Mouse (Mus musculus): ENCODE measurements at regions not wholly inside any gene's neighbourhood (a gene's known extent, or its start where the extent isn't known, plus 50 kb on each side); places are given as distances from the start of the nearest gene placed in this dataset.

- no peaks in the 10 kb centered on the region for H3K36me3 ChIP-seq (ENCODE audit: control insufficient read depth in 1 of 2, insufficient read depth in 2 of 2, low read length in 2 of 2)
- H3K9ac ChIP-seq (ENCODE audit: control insufficient read depth, low read depth, low read length, poor library complexity, severe bottlenecking): no peak overlapping the region
- H3K27me3 ChIP-seq (ENCODE audit: control insufficient read depth in 1 of 2, insufficient read depth in 2 of 2, low read length in 2 of 2): no peaks in the 10 kb centered on the region
- no peaks in the 10 kb centered on the region for H3K9me3 ChIP-seq (replicated peaks; ENCODE audit: insufficient read depth, low read length)
- H3K79me2 ChIP-seq (ENCODE audit: control insufficient read depth, insufficient read depth, low read length, poor library complexity): no peaks in the 10 kb centered on the region
- H3K4me1 ChIP-seq (ENCODE audit: control insufficient read depth in 1 of 2, insufficient read depth in 2 of 2, low read length in 2 of 2): no peaks in the 10 kb centered on the region
- no peak overlapping the region for H3K27ac ChIP-seq (ENCODE audit: control insufficient read depth, low read depth, low read length)
- TF ChIP-seq ZMIZ1 (IDR thresholded peaks at IDR 0.05; ENCODE audit: low read depth, low read length) (no peak), SMC3 (IDR thresholded peaks at IDR 0.05; ENCODE audit: low read depth, low read length) (no peak), JUND (IDR thresholded peaks at IDR 0.05; ENCODE audit: low read depth, low read length) (no peak), NRF1 (IDR thresholded peaks at IDR 0.05; ENCODE audit: insufficient read depth, low read depth, low read length, poor library complexity, severe bottlenecking) (no peak), MAX (IDR thresholded peaks at IDR 0.05; ENCODE audit: low read length) (no peak), POLR2AphosphoS5 (IDR thresholded peaks at IDR 0.05; ENCODE audit: borderline replicate concordance, low read depth, low read length) (no peak), TBP (IDR thresholded peaks at IDR 0.05; ENCODE audit: low read depth, low read length) (no peak), SIN3A (IDR thresholded peaks at IDR 0.05; ENCODE audit: low read length) (no peak), CTCF (IDR thresholded peaks at IDR 0.05 in 2 of 3, conservative IDR thresholded peaks at IDR 0.05 in 1 of 3; ENCODE audit: control insufficient read depth in 1 of 3, insufficient read depth in 1 of 3, low read depth in 2 of 3, low read length in 3 of 3, poor library complexity in 1 of 3, severe bottlenecking in 1 of 3) (no peak), GATA1 (IDR thresholded peaks at IDR 0.05; ENCODE audit: low read depth, low read length) (no peak), ETS1 (IDR thresholded peaks at IDR 0.05; ENCODE audit: low read depth, low read length) (no peak), CHD2 (IDR thresholded peaks at IDR 0.05; ENCODE audit: low read length) (no peak), ELF1 (IDR thresholded peaks at IDR 0.05; ENCODE audit: low read depth, low read length) (no peak), RCOR1 (IDR thresholded peaks at IDR 0.05; ENCODE audit: low read depth, low read length) (no peak), RAD21 (IDR thresholded peaks at IDR 0.05; ENCODE audit: low read depth, low read length) (no peak)
- no peak for DNase-seq (ENCODE audit: low read depth, low spot score)
- no peak overlapping the region for H3K4me3 ChIP-seq (ENCODE audit: control insufficient read depth in 1 of 2, insufficient read depth in 1 of 2, low read depth in 2 of 2, low read length in 2 of 2)
Observed at GRCm38 (mm10) chr1:43337168-43337784, 107.1 kb upstream of the Nck2 start.

- H3K4me3 ChIP-seq (ENCODE audit: control insufficient read depth in 1 of 2, insufficient read depth in 1 of 2, low read depth in 2 of 2, low read length in 2 of 2): no peak overlapping the region
- no peaks in the 10 kb centered on the region for H3K27me3 ChIP-seq (ENCODE audit: control insufficient read depth in 1 of 2, insufficient read depth in 2 of 2, low read length in 2 of 2)
- H3K9ac ChIP-seq (ENCODE audit: control insufficient read depth, low read depth, low read length, poor library complexity, severe bottlenecking): no peak overlapping the region
- no peaks in the 10 kb centered on the region for H3K9me3 ChIP-seq (replicated peaks; ENCODE audit: insufficient read depth, low read length)
- H3K27ac ChIP-seq (ENCODE audit: control insufficient read depth, low read depth, low read length): no peak overlapping the region
- H3K36me3 ChIP-seq (ENCODE audit: control insufficient read depth in 1 of 2, insufficient read depth in 2 of 2, low read length in 2 of 2): no peaks in the 10 kb centered on the region
- no peak for TF ChIP-seq USF2 (IDR thresholded peaks at IDR 0.05; ENCODE audit: borderline replicate concordance in 1 of 2, insufficient read depth in 1 of 2, low read depth in 1 of 2, low read length in 2 of 2)
- no peak for TF ChIP-seq CHD1 (IDR thresholded peaks at IDR 0.05; ENCODE audit: low read depth, low read length)
- TF ChIP-seq TAL1 (IDR thresholded peaks at IDR 0.05; ENCODE audit: low read length): no peak
- TF ChIP-seq UBTF (IDR thresholded peaks at IDR 0.05; ENCODE audit: borderline replicate concordance, insufficient read depth, low read depth, low read length): no peak
- no peak for TF ChIP-seq SIN3A (IDR thresholded peaks at IDR 0.05; ENCODE audit: low read length)
- TF ChIP-seq POLR2A (IDR thresholded peaks at IDR 0.05; ENCODE audit: control insufficient read depth in 1 of 2, insufficient read depth in 1 of 2, low read depth in 1 of 2, low read length in 2 of 2, poor library complexity in 1 of 2): no peak
- TF ChIP-seq TCF12 (IDR thresholded peaks at IDR 0.05; ENCODE audit: low read depth, low read length): no peak
- TF ChIP-seq RCOR1 (IDR thresholded peaks at IDR 0.05; ENCODE audit: low read depth, low read length): no peak
- H3K4me1 ChIP-seq (ENCODE audit: control insufficient read depth in 1 of 2, insufficient read depth in 2 of 2, low read length in 2 of 2): no peaks in the 10 kb centered on the region
- no peaks in the 10 kb centered on the region for H3K79me2 ChIP-seq (ENCODE audit: control insufficient read depth, insufficient read depth, low read length, poor library complexity)
- DNase-seq (ENCODE audit: low read depth, low spot score): no peak
Observed at GRCm38 (mm10) chr1:43338096-43338915, 106.1 kb upstream of the Nck2 start.
